Mouse (Mus musculus) embryonic fibroblast, embryonic 13.5 days (primary cell): ENCODE measurements around the gene B3gnt6.

ENCODE experiments used
- CTCF ChIP-seq: IDR thresholded peaks from 2 replicates; pipeline ENCODE4 v1.5.1; 2011; ENCODE audit warnings: mild to moderate bottlenecking, control low read depth, low read length, moderate library complexity, borderline replicate concordance; ENCODE audit not compliant: insufficient read depth
- POLR2A ChIP-seq: IDR thresholded peaks from 2 replicates; pipeline ENCODE4 v1.6.1; 2011; ENCODE audit warnings: low read depth, mild to moderate bottlenecking, control low read depth, low read length, moderate library complexity

- TF ChIP-seq CTCF (no peak), POLR2A (no peak)
Observed at GRCm38 (mm10) chr7:98156280-98156665, 43.0 kb downstream of the B3gnt6 start.
